In the genomic region with DNA sequence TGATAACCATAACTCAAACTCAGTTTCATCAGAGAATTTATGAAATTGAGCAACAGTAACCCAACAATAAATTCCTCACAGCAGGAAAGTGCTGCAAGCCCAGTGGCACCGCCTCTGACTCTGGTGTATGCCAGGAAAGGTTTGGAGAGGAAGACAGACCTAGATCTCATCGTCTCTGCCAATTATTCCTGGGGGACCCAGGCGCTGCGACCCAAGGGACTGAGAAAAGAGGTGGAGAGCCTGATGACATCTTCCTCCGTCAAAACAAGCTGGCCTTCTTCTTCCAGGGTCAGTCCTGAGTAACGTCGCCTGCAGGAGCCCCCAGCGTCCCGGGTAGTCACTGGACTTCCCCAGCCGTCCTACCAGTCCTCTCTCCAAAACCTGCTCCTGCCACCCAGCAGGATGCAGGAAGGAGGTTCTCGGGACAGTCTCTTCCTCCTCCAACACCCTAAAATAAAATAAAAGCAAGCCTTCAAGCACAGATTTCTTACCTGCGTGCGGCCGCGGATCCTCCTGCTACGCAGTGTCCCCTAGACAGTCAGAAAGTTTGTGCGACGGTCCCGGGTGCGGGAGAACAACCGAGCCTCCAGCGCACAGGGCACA, we compare ENCODE assay signal across 8 mouse cellular contexts. TPM values are rescaled to one million over a fixed set of nuclear protein-coding genes. Genes with fewer than 3 reads are reported as not detected.
DNase-seq lines count a peak whose midpoint lies in the region; ATAC-seq and TF ChIP-seq lines count a peak whose summit lies in the region.

No protein-coding gene starts in this region.

- no peaks in the 10 kb centered on the region for H3K9me3 ChIP-seq in heart, embryonic 10.5 days
- H3K9me3 ChIP-seq in limb, embryonic 14.5 days (ENCODE audit: control insufficient read depth, low read length) = no peaks in the 10 kb centered on the region
- H3K9me3 ChIP-seq in neural tube, embryonic 14.5 days (ENCODE audit: control insufficient read depth, low read length) = no peaks in the 10 kb centered on the region

- peaks cover 16% of the 10 kb centered on the region for H3K27me3 ChIP-seq in heart, embryonic 10.5 days (ENCODE audit: insufficient read depth, poor library complexity, severe bottlenecking)
- H3K27me3 ChIP-seq in limb, embryonic 14.5 days (ENCODE audit: control insufficient read depth, insufficient read depth, low read length) = no peaks in the 10 kb centered on the region
- peaks cover 18% of the 10 kb centered on the region for H3K27me3 ChIP-seq in neural tube, embryonic 14.5 days (ENCODE audit: control insufficient read depth, insufficient read depth, low read length)

- peak in 1 of 2 experiments; percentile 10 for DNase-seq in left cerebral cortex, adult 2 months (ENCODE audit: extremely low spot score in 1 of 2, low spot score in 2 of 2)
- no peak for DNase-seq in left cerebral cortex, adult 18-20 months (ENCODE audit: low spot score in 2 of 2)
- no peak for DNase-seq in heart, embryonic 10.5 days (ENCODE audit: low spot score)
- DNase-seq in limb, embryonic 14.5 days (ENCODE audit: low spot score) = no peak
- no peak for DNase-seq in left cerebral cortex, postnatal 14 days (ENCODE audit: low spot score in 2 of 2)
- DNase-seq in left cerebral cortex, adult 11 months (ENCODE audit: low spot score) = no peak

- WGBS in bone marrow, adult 2 months = 5% methylated on average over 22 of the region's 22 CpGs
- 4% methylated on average over 22 of the region's 22 CpGs for WGBS in heart, embryonic 10.5 days
- WGBS in limb, embryonic 14.5 days = 3% methylated on average over 22 of the region's 22 CpGs
- 4% methylated on average over 22 of the region's 22 CpGs for WGBS in neural tube, embryonic 14.5 days

- no peak for ATAC-seq in limb, embryonic 14.5 days (ENCODE audit: low FRiP score, low read depth)
- 0 out of 2 replicates have a peak, but pooled peaks have one; percentile 6 for ATAC-seq in neural tube, embryonic 14.5 days (ENCODE audit: low read depth)

- peak overlapping the region; percentile 61 for H3K9ac ChIP-seq in limb, embryonic 14.5 days (ENCODE audit: low read depth, low read length, severe bottlenecking)
- H3K9ac ChIP-seq in neural tube, embryonic 14.5 days (replicated peaks; ENCODE audit: low read depth, low read length) = peak overlapping the region; percentile 28; the same call in 1 of the 2 replicates

- peak overlapping the region; percentile 88 for H3K4me2 ChIP-seq in limb, embryonic 14.5 days (replicated peaks; ENCODE audit: low read depth, low read length, severe bottlenecking)
- peak overlapping the region; percentile 86 for H3K4me2 ChIP-seq in neural tube, embryonic 14.5 days (ENCODE audit: low read depth, low read length)

- H3K27ac ChIP-seq in left cerebral cortex, adult 2 months = 0 out of 2 replicates have a peak overlapping the region, but pooled peaks have one; percentile 8
- no peak overlapping the region for H3K27ac ChIP-seq in bone marrow, adult 2 months (ENCODE audit: control insufficient read depth, insufficient read depth, low read depth, low read length, poor library complexity)
- H3K27ac ChIP-seq in heart, embryonic 10.5 days = peak overlapping the region; percentile 86
- H3K27ac ChIP-seq in limb, embryonic 14.5 days (replicated peaks; ENCODE audit: low read depth, low read length) = no peak overlapping the region
- H3K27ac ChIP-seq in neural tube, embryonic 14.5 days (ENCODE audit: low read depth, low read length) = no peak overlapping the region

- H3K4me3 ChIP-seq in left cerebral cortex, adult 2 months = peak overlapping the region; percentile 62
- peak overlapping the region; percentile 2 for H3K4me3 ChIP-seq in bone marrow, adult 2 months (replicated peaks; ENCODE audit: control insufficient read depth, low read depth, low read length)
- H3K4me3 ChIP-seq in heart, embryonic 10.5 days = peak overlapping the region; percentile 71
- H3K4me3 ChIP-seq in limb, embryonic 14.5 days (replicated peaks; ENCODE audit: low read length) = peak overlapping the region; percentile 59
- H3K4me3 ChIP-seq in neural tube, embryonic 14.5 days (ENCODE audit: low read depth, low read length) = peak overlapping the region; percentile 48

- H3K36me3 ChIP-seq in heart, embryonic 10.5 days = no peaks in the 10 kb centered on the region
- H3K36me3 ChIP-seq in limb, embryonic 14.5 days (ENCODE audit: control insufficient read depth, insufficient read depth, low read length) = no peaks in the 10 kb centered on the region
- no peaks in the 10 kb centered on the region for H3K36me3 ChIP-seq in neural tube, embryonic 14.5 days (ENCODE audit: control insufficient read depth, insufficient read depth, low read length)

- intact Hi-C loops in left cerebral cortex, adult 2 months (cut with DNase I) = no loop called here
- intact Hi-C loops in left cerebral cortex, postnatal 14 days (cut with DNase I) = no loop called here

- TF ChIP-seq CTCF in left cerebral cortex, adult 2 months (IDR thresholded peaks at IDR 0.05) = no peak
- TF ChIP-seq CTCF in bone marrow, adult 2 months (IDR thresholded peaks at IDR 0.05; ENCODE audit: control insufficient read depth, insufficient read depth, low read length) = no peak

- peaks cover 2% of the 10 kb centered on the region; the same call in 1 of the 2 replicates for H3K4me1 ChIP-seq in bone marrow, adult 2 months (ENCODE audit: control insufficient read depth, insufficient read depth, low read length)
- H3K4me1 ChIP-seq in heart, embryonic 10.5 days = peaks cover 15% of the 10 kb centered on the region
- peaks cover 9% of the 10 kb centered on the region; the same call in 1 of the 2 replicates for H3K4me1 ChIP-seq in limb, embryonic 14.5 days (ENCODE audit: control insufficient read depth, insufficient read depth, low read length)
- H3K4me1 ChIP-seq in neural tube, embryonic 14.5 days (ENCODE audit: control insufficient read depth, insufficient read depth, low read length) = 0 out of 2 replicates have a peak, but pooled peaks cover 5% of the 10 kb centered on the region

- no peak for TF ChIP-seq POLR2A in bone marrow, adult 2 months (IDR thresholded peaks at IDR 0.05; ENCODE audit: borderline replicate concordance, control insufficient read depth, low read depth, low read length)
- no peak for TF ChIP-seq POLR2A in limb, embryonic 14.5 days (IDR thresholded peaks at IDR 0.05; ENCODE audit: borderline replicate concordance, extremely low read depth, insufficient read depth, insufficient read length)

RNA-seq across cellular contexts. Expression of gene Glt28d2, which starts 0.6 kb away (rescaled TPM):
- total RNA-seq in left cerebral cortex, adult 2 months (2021) = under 1 TPM; 0.33 to 0.66 TPM
- total RNA-seq in left cerebral cortex, adult 18-20 months (2021) = under 1 TPM; 0.37 to 0.52 TPM
- not detected in 2 replicates for polyA plus RNA-seq in bone marrow, adult 2 months (2011; ENCODE audit: insufficient read depth, insufficient read length, low replicate concordance, missing spikeins)
- 0.72 and 0.78 TPM in 2 replicates for polyA plus RNA-seq in heart, embryonic 10.5 days (2016; fragmentation: Nextera tagmentation; extraction: Ambion mirVana)
- polyA plus RNA-seq in limb, embryonic 14.5 days (2012; rRNA removed) = 0.89 and 1.1 TPM in 2 replicates
- polyA plus RNA-seq in limb, embryonic 14.5 days (2014; fragmentation: Nextera tagmentation; extraction: Ambion mirVana) = 2.4 and 3.2 TPM in 2 replicates
- 0.22 and 0.27 TPM in 2 replicates for polyA plus RNA-seq in neural tube, embryonic 14.5 days (2014; fragmentation: Nextera tagmentation; extraction: Ambion mirVana)
- under 1 TPM; 0.66 to 0.86 TPM for total RNA-seq in left cerebral cortex, postnatal 14 days (2021)

RNA-seq across cellular contexts. Expression of gene Gm37240, which starts 0.6 kb away (rescaled TPM):
- 1 to 10 TPM in 1 of 2 experiments, under 1 TPM in 1; 0.27 to 1.1 TPM for total RNA-seq in left cerebral cortex, adult 2 months (2021)
- total RNA-seq in left cerebral cortex, adult 18-20 months (2021) = 1 to 10 TPM in 1 of 2 experiments, not detected in 1; 2.3 TPM
- 1.0 and 1.1 TPM in 2 replicates for polyA plus RNA-seq in bone marrow, adult 2 months (2011; ENCODE audit: insufficient read depth, insufficient read length, low replicate concordance, missing spikeins)
- polyA plus RNA-seq in heart, embryonic 10.5 days (2016; fragmentation: Nextera tagmentation; extraction: Ambion mirVana) = 2.7 and 3.0 TPM in 2 replicates
- polyA plus RNA-seq in limb, embryonic 14.5 days (2012; rRNA removed) = 2.0 TPM in 2 replicates
- 10.9 and 13.4 TPM in 2 replicates for polyA plus RNA-seq in limb, embryonic 14.5 days (2014; fragmentation: Nextera tagmentation; extraction: Ambion mirVana)
- 0.18 TPM in 1 of 2 replicates, not detected in the other for polyA plus RNA-seq in neural tube, embryonic 14.5 days (2014; fragmentation: Nextera tagmentation; extraction: Ambion mirVana)
- 1 to 10 TPM; 1.9 to 3.2 TPM for total RNA-seq in left cerebral cortex, postnatal 14 days (2021)

Comparison
In these comparisons a context has a peak if more than half of its experiments do, and no peak if none do; other contexts are left out.
1. H3K27ac ChIP-seq: peak in left cerebral cortex, adult 2 months (single experiment) and heart, embryonic 10.5 days (single experiment); none in bone marrow, adult 2 months (single experiment), limb, embryonic 14.5 days (single experiment) and neural tube, embryonic 14.5 days (single experiment).
2. H3K4me3 ChIP-seq: peak in every context shown above with its lines; median percentile 71 in heart, embryonic 10.5 days; 62 in left cerebral cortex, adult 2 months; 59 in limb, embryonic 14.5 days; 48 in neural tube, embryonic 14.5 days; 2 in bone marrow, adult 2 months.